Mouse (Mus musculus) brain, embryonic 14.5 days (tissue): ENCODE results near the gene Dip2c. TPM values are rescaled to one million over a fixed set of nuclear protein-coding genes. Genes with fewer than 3 reads are reported as not detected.
A peak's percentile ranks its signal among the peaks of the same experiment; 100 is the strongest.

Experiments
- DNase-seq: peaks from one replicate; pipeline ENCODE4 v3.0.0-alpha.2; 2011; ENCODE audit warnings: low read depth
- CTCF ChIP-seq: fragments of 200-500 bp; IDR thresholded peaks from 2 replicates; pipeline ENCODE4 v1.5.1; 2012; ENCODE audit warnings: inconsistent platforms, mild to moderate bottlenecking, moderate library complexity, borderline replicate concordance; ENCODE audit not compliant: insufficient read depth, insufficient read length; ENCODE audit errors: extremely low read depth
- POLR2A ChIP-seq: fragments of 200-500 bp; IDR thresholded peaks from 2 replicates; pipeline ENCODE4 v1.6.1; 2012; ENCODE audit warnings: mild to moderate bottlenecking, inconsistent platforms, borderline replicate concordance; ENCODE audit not compliant: poor library complexity, insufficient read depth, insufficient read length, severe bottlenecking; ENCODE audit errors: extremely low read depth
- polyA plus RNA-seq: library from polyadenylated mRNA; depleted of rRNA; stranded (reverse); fragments of >200 nt; gene quantifications from 2 replicates; pipeline ENCODE4 v1.2.3, GENCODE M21; 2012

The Dip2c gene
- polyA plus RNA-seq, 1 experiment: 29.5 TPM

DNA sequence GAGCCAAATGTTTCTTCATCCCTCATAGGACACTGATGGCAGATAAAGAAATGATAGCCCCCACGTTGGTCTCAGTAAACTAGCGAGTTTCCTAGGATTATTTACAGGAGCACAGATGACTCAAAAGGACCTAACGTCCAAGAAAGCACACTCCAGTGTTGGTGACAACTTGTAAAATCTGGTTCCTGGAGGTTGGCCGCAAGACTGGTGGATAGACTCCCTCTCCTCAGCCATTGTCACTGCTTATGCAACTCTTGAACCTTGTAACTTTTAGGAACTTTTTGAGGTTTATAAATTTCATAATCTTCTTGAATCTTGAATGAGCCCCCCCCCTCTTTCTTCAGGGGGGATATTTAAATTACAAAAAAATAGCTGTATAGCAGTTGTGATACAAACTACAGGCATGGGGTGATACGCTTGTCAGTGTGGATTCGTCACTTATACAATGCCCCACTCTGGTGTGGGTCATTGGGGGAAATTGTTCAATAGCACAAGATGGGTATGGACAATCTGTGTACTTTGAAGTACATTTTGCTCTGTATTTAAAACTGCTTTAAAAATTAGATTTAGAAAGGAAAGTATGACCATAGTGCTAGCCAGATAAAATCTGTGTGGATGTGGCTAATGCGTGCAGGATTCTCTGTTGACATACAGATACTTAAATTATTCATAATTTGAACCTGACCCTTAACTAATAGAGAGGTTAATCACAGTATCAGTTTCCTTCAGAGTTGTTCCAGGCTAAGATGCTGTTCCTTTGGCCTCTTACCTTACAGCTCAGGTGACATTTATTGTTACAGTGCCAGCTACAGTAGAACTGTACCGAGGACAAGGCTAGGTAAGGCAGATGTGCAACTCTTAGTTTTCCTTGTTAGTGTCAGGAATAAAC is 181.3 kb downstream of the Dip2c start:
- TF ChIP-seq POLR2A: no peak
- TF ChIP-seq CTCF: no peak
- DNase-seq: no peak

DNA sequence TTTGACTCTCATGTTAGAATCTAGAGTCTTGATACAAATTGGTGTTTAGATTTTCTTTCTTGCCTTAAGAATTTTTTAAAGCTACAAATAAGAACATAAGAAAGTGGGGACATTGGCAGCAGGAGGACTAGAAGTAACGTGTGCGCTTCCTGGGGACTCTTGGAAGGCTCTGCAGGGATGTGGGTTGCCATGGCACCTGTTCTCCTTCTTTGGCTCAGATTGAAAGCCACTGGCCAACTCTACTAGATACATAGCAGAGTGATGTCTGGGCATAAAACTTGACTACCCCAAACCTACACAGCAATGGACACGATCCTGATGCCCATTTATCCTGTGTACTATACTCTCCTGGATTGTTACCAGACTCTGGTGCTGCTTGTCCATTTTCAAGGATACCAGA is 188.1 kb downstream of the Dip2c start:
- no peak for DNase-seq
- TF ChIP-seq CTCF (no peak), POLR2A (no peak)

GRCm38 (mm10) chr13:9467216-9467615 is 190.9 kb downstream of the Dip2c start:
- DNase-seq: peak; percentile 78
- TF ChIP-seq CTCF: peak; percentile 44; the same call in 1 of the 2 replicates
- no peak for TF ChIP-seq POLR2A

DNA sequence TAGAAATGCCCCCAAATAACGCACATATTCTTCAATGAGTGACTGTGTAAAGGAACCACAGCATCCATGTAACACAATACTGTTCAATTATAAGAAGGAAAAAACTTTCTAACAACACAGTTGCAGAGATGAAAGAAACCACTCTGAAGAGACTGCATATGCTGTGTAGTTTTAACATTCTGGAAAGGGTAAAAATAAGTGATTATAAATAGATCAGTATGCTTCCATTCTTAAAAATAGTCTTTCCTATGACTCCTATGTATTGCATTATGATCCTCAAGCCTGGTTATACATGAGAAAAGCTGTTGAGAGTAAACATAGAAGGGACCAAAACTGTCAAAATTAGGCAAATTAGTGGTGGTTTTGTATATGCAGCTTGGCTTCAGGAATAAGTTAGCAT is 197.1 kb downstream of the Dip2c start:
- DNase-seq: no peak
- no peak for TF ChIP-seq POLR2A
- TF ChIP-seq CTCF: no peak

- TF ChIP-seq CTCF (no peak), POLR2A (no peak)
Measured at GRCm38 (mm10) chr13:9481722-9482121, 205.4 kb downstream of the Dip2c start.

GRCm38 (mm10) chr13:9489696-9490095 is 213.4 kb downstream of the Dip2c start:
- no peak for TF ChIP-seq POLR2A
- no peak for TF ChIP-seq CTCF
- no peak for DNase-seq

More at GRCm38 (mm10) chr13:9481722-9482121, 205.4 kb downstream of the Dip2c start:
- DNase-seq: no peak

- DNase-seq: no peak
Measured at GRCm38 (mm10) chr13:9494726-9495125, 218.4 kb downstream of the Dip2c start.

DNA sequence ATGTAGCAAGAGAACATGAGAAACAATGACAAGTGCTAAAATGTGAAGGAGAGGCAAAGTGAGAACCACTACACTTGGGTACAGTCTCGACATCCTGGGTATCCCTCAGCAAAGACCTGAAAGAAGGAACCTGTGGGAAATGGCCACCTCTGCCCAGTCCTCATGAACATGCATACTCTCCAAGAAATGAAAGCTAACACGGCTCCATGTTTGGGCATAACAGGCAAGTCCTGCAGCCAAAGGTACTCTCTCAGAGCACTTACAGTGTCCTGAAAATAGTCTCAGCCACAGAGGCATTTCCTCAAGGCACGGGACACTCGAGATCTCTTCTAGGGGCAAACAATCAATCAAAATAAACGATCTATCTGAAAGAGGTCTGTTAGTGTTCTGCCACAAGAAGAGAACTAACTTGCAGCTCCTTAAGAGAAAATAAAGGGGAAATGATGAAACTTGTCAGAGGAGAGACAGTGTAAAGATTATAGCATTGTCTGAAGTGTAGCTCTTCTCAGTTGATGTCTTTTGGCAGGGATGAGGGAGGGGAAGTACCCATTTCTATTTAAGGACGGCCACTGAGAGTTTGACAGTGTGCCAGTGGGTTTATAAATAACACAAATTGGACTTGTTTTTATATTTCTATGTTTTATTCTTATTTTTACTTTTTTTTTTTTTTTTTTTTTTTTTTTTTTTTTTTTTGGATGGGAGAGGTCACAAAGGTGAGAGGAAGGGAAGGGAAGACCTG is 228.0 kb downstream of the Dip2c start:
- TF ChIP-seq POLR2A: no peak
- no peak for TF ChIP-seq CTCF
- peak; percentile 18 for DNase-seq

More at GRCm38 (mm10) chr13:9494726-9495125, 218.4 kb downstream of the Dip2c start:
- TF ChIP-seq POLR2A (no peak), CTCF (no peak)

- TF ChIP-seq POLR2A: no peak
- no peak for DNase-seq
Measured at GRCm38 (mm10) chr13:9538556-9538955, 262.2 kb downstream of the Dip2c start.

GRCm38 (mm10) chr13:9547698-9548344 is 271.5 kb downstream of the Dip2c start:
- no peak for TF ChIP-seq POLR2A
- no peak for TF ChIP-seq CTCF
- no peak for DNase-seq

DNA sequence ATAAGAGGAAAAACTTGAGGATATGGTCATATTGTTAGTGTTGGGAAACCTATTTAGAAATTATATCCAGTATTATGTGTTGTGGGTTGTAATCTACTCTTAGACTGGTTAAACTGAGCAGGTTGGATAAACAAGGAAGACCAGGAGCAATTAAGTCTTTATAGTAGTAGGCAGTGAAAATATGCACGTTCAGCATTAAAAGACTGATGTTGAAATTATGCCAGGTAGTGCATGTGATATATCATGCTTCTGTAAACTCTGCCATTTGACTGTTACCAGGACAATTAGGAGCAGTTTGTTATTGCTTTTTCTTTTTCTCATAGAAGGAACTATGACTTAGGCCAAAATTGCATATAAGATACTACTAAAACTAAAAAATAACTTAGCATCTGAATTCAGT is 285.8 kb downstream of the Dip2c start:
- no peak for TF ChIP-seq POLR2A
- TF ChIP-seq CTCF: no peak
- DNase-seq: no peak
